9 mouse cellular contexts compared by ENCODE assay signal in genomic region chr5:35177332-35177731, GRCm38 (mm10).
DNase-seq lines count a peak whose midpoint lies in the region; ATAC-seq and TF ChIP-seq lines count a peak whose summit lies in the region.
"Had no signal": no experiment of that assay in that cellular context is flagged by ENCODE, and none has a peak within 500 bp of the region (broad histone marks: within the 10 kb centered on the region; RNA-seq: fewer than 3 reads in every experiment).

No protein-coding gene starts in this region.

- 54% methylated on average over 4 of the region's 4 CpGs for WGBS in liver, embryonic 12.5 days (ENCODE audit: insufficient replicate concordance)

- H3K9me3 ChIP-seq in liver, embryonic 12.5 days (replicated peaks), result no peaks in the 10 kb centered on the region
- H3K9me3 ChIP-seq: embryonic facial prominence, embryonic 15.5 days had no signal

- no peak overlapping the region for H3K4me2 ChIP-seq in liver, embryonic 12.5 days
- H3K4me2 ChIP-seq: embryonic facial prominence, embryonic 15.5 days had no signal

- no peak overlapping the region for H3K9ac ChIP-seq in liver, embryonic 12.5 days
- H3K9ac ChIP-seq: embryonic facial prominence, embryonic 15.5 days had no signal

- H3K27me3 ChIP-seq in liver, embryonic 12.5 days (replicated peaks), result peaks cover 39% of the 10 kb centered on the region
- H3K27me3 ChIP-seq: embryonic facial prominence, embryonic 15.5 days had no signal

- no peak for TF ChIP-seq POLR2A in bone marrow macrophage, adult 2 months (IDR thresholded peaks at IDR 0.05; ENCODE audit: borderline replicate concordance, low read depth, low read length)

- no peak overlapping the region for H3K4me3 ChIP-seq in bone marrow macrophage, adult 2 months (ENCODE audit: insufficient read depth, low read length)
- H3K4me3 ChIP-seq in liver, embryonic 12.5 days, result no peak overlapping the region
- H3K4me3 ChIP-seq: embryonic facial prominence, embryonic 15.5 days had no signal

- intact Hi-C loops in left cerebral cortex, postnatal 4 days (cut with DNase I), result no loop called here
- intact Hi-C loops in gastrocnemius, postnatal 36 days (cut with DNase I), result no loop called here

- no peaks in the 10 kb centered on the region for H3K36me3 ChIP-seq in liver, embryonic 12.5 days
- H3K36me3 ChIP-seq: embryonic facial prominence, embryonic 15.5 days had no signal

- ATAC-seq in liver, embryonic 12.5 days, result peak; percentile 14; the same call in 1 of the 2 replicates

- peak; percentile 75 for TF ChIP-seq CTCF in bone marrow macrophage, adult 2 months (IDR thresholded peaks at IDR 0.05; ENCODE audit: low read depth, low read length)

- DNase-seq in cerebellum, adult 18-20 months, result peak; percentile 49 to 59
- DNase-seq in cerebellum, postnatal 4 days (ENCODE audit: low spot score in 2 of 2), result no peak
- DNase-seq in left cerebral cortex, adult 18-20 months (ENCODE audit: low spot score in 2 of 2), result peak; percentile 19 to 48
- DNase-seq in left cerebral cortex, postnatal 4 days, result no peak
- DNase-seq in yolk sac, embryonic 10.5 days (ENCODE audit: low spot score), result no peak
- no peak for DNase-seq in gastrocnemius, postnatal 36 days

- H3K27ac ChIP-seq in bone marrow macrophage, adult 2 months (ENCODE audit: insufficient read depth, low read depth, low read length), result no peak overlapping the region
- no peak overlapping the region for H3K27ac ChIP-seq in liver, embryonic 12.5 days
- H3K27ac ChIP-seq: embryonic facial prominence, embryonic 15.5 days had no signal

- peaks cover 5% of the 10 kb centered on the region; the same call in 1 of the 2 replicates for H3K4me1 ChIP-seq in bone marrow macrophage, adult 2 months (ENCODE audit: control insufficient read depth, insufficient read depth, low read length)
- H3K4me1 ChIP-seq in liver, embryonic 12.5 days, result peaks cover 14% of the 10 kb centered on the region
- H3K4me1 ChIP-seq: embryonic facial prominence, embryonic 15.5 days had no signal

Comparison
In these comparisons a context has a peak if more than half of its experiments do, and no peak if none do; other contexts are left out.
1. DNase-seq: peak in cerebellum, adult 18-20 months (2 of 2) and left cerebral cortex, adult 18-20 months (2 of 2); none in cerebellum, postnatal 4 days (0 of 2), left cerebral cortex, postnatal 4 days (single experiment), yolk sac, embryonic 10.5 days (single experiment) and gastrocnemius, postnatal 36 days (0 of 2).